Mouse (Mus musculus) liver, embryonic 14.5 days (tissue): ENCODE results near the gene Rngtt.

Experiments used
- CTCF ChIP-seq: IDR thresholded peaks from 2 replicates; pipeline ENCODE4 v1.5.1; 2016; ENCODE audit warnings: antibody characterized with exemption, low read depth, control low read depth
- EP300 ChIP-seq: IDR thresholded peaks from 2 replicates; pipeline ENCODE4 v1.6.1; 2016; ENCODE audit warnings: antibody characterized with exemption, low read depth

DNA sequence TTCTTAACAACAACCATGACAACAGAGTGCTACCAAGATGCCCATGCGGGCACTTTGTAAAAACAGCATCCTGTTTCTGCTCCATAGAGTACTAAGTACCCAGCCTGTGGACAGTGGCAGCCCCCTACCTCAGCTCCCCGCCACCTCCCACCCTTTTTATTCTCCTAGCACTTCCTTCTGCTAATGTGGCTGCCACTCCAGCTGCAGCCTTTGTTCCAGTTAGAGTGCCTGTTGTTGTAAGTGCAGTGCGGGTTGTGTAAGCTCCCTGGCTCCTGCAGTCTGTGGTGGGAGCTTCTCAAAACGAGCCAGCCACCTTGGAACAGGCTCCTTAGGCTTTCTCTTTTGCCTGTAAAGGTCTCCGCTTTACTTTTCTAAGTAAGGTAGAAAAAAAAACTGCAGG is 239.5 kb downstream of the Rngtt start:
- TF ChIP-seq CTCF (no peak), EP300 (no peak)
